Mouse (Mus musculus) kidney, adult 2 months (tissue): ENCODE results near the gene Plscr4. TPM values are rescaled to one million over a fixed set of nuclear protein-coding genes. Genes with fewer than 3 reads are reported as not detected.

Experiments
- DNase-seq: peaks from one replicate; pipeline ENCODE4 v3.0.0; 2021
- H3K27ac ChIP-seq: fragments of 200-500 bp; 2 replicates; pipeline ENCODE4 v1.5.1; 2012; ENCODE audit warnings: low read depth, low read length, control low read depth, inconsistent platforms; ENCODE audit not compliant: insufficient read depth
- H3K27me3 ChIP-seq: fragments of 200-500 bp; replicated peaks from 2 replicates; pipeline ENCODE4 v1.6.1; 2012; ENCODE audit warnings: mild to moderate bottlenecking, moderate library complexity, low read length, inconsistent platforms; ENCODE audit not compliant: control insufficient read depth, insufficient read depth
- H3K36me3 ChIP-seq: fragments of 200-500 bp; 2 replicates; pipeline ENCODE4 v1.6.1; 2012; ENCODE audit warnings: mild to moderate bottlenecking, moderate library complexity, low read length, inconsistent platforms; ENCODE audit not compliant: control insufficient read depth, insufficient read depth
- H3K4me1 ChIP-seq: fragments of 200-500 bp; 2 replicates; pipeline ENCODE4 v1.6.1; 2011; ENCODE audit warnings: low read length; ENCODE audit not compliant: control insufficient read depth, insufficient read depth
- H3K4me3 ChIP-seq: fragments of 200-500 bp; 2 replicates; pipeline ENCODE4 v1.5.1; 2011; ENCODE audit warnings: mild to moderate bottlenecking, low read depth, low read length, control low read depth; ENCODE audit not compliant: insufficient read depth
- CTCF ChIP-seq: fragments of 200-500 bp; conservative IDR thresholded peaks from 2 replicates; pipeline ENCODE4 v1.5.1; 2011; ENCODE audit warnings: low read depth, mild to moderate bottlenecking, control low read depth, low read length, moderate library complexity, mixed read lengths; ENCODE audit not compliant: insufficient read depth, insufficient read length
- POLR2A ChIP-seq: fragments of 200-500 bp; IDR thresholded peaks from one replicate; pipeline ENCODE4 v1.6.1; 2011; ENCODE audit warnings: low read depth, low read length, control low read depth
- WGBS: fragments of 180-500 bp; shearing (Covaris S2); methylation state at CpG from one replicate; pipeline ENCODE4 v1.1.7; 2018; 5-methylcytosine and 5-hydroxymethylcytosine counted together
- polyA plus RNA-seq: library from polyadenylated mRNA; depleted of rRNA; stranded (reverse); fragments of >200 nt; gene quantifications from 2 replicates; pipeline ENCODE4 v1.2.3, GENCODE M21; 2012

Plscr4 gene
- polyA plus RNA-seq, 1 experiment: 11.7 TPM

DNA sequence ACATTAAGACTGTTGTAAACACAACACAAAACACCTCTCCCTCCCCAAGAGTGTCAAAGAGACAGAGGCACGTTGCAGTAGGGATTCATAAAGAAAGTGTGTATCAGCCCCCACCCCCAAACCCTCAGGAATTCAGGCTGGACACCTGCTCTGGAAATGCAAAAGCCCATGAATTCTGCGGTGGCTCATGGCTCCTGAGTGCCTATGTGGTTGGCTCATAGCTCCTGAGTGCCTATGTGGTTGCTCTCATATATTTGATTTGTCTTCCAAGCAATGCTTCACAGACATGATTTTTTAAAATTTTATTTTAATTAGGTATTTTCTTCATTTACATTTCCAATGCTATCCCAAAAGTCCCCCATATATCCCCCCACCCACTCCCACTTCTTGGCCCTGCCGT lies 568 bp upstream of the Plscr4 start:
- no peaks in the 10 kb centered on the region for H3K36me3 ChIP-seq
- TF ChIP-seq POLR2A (no peak), CTCF (no peak)
- H3K4me3 ChIP-seq: no peak overlapping the region
- H3K27ac ChIP-seq: no peak overlapping the region
- no peak for DNase-seq
- WGBS: 90% methylated on average over 3 of the region's 3 CpGs
- H3K4me1 ChIP-seq: no peaks in the 10 kb centered on the region; the same call in 1 of the 2 replicates
- no peaks in the 10 kb centered on the region for H3K27me3 ChIP-seq

DNA sequence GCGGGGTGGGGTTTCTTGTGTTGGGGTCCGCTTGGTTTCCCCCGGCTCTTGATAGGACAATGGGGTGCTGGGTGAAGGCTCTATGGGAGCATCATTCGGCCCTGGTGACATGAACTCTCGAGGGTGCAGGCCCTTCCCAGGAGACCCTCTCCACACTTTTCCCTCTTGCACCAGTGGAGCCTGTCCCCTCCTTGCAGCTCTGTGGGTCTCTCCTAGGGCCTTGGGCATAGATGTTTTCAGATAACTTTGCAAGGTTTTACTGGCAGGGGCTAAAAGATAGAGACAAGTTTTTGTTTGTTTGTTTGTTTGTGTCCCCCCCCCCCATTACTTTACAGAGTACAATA lies 858 bp downstream of the Plscr4 start:
- 0% methylated on average over 5 of the region's 5 CpGs for WGBS
- peak overlapping the region; percentile 95 for H3K27ac ChIP-seq
- TF ChIP-seq CTCF (no peak), POLR2A (no peak)
- H3K27me3 ChIP-seq: no peaks in the 10 kb centered on the region
- peak overlapping the region; percentile 94 for H3K4me3 ChIP-seq
- no peaks in the 10 kb centered on the region for H3K36me3 ChIP-seq
- no peaks in the 10 kb centered on the region; the same call in 1 of the 2 replicates for H3K4me1 ChIP-seq
- no peak for DNase-seq

DNA sequence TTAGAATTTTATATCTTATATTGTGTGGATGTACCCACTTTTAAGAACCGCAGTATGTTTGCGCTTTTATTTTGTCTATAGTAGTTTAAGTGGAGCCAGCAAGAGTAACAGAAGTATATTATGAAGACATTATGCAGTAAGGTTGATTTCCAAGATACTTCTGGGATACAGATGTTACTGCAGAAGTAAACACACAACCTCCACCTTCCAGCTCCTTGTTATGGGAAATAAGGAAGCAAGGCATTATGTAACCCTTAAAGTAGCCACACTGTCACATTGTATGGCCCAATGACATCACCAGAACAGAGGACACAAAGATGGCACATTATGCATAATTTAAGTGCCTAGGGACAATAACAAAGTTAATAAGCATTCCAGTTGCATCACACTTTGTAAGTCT lies 1.2 kb downstream of the Plscr4 start:
- Histone ChIP-seq H3K27ac (peak overlapping the region; percentile 38; the same call in 1 of the 2 replicates), H3K27me3 (no peaks in the 10 kb centered on the region), H3K36me3 (no peaks in the 10 kb centered on the region), H3K4me3 (peak overlapping the region; percentile 10; the same call in 1 of the 2 replicates), H3K4me1 (no peaks in the 10 kb centered on the region; the same call in 1 of the 2 replicates)
- TF ChIP-seq CTCF (no peak), POLR2A (no peak)
- peak; percentile 11 for DNase-seq
- WGBS: 91% methylated on average over 2 of the region's 2 CpGs

DNA sequence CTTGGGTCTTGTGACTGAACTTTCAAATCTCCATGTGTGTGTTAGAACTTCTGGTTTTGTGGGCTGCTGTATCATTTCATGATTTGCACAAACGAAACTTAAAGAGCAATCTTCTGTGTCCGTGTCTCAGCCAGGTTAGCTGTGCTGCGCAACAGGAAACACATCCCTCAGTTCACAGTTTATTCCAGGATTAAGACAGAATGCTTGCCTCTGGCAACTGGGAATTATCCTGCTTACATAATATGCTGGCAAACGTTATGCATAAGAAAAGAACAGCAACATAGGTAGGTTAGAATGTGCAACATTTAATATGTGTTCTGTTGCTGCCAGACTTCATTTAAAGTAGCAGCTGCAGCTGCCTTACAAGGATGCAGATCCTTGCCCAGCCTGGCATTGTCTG lies 10.6 kb downstream of the Plscr4 start:
- Histone ChIP-seq H3K4me1 (no peaks in the 10 kb centered on the region), H3K36me3 (no peaks in the 10 kb centered on the region), H3K27ac (no peak overlapping the region), H3K27me3 (no peaks in the 10 kb centered on the region), H3K4me3 (no peak overlapping the region)
- no peak for TF ChIP-seq POLR2A
- TF ChIP-seq CTCF: no peak
- 55% methylated on average over 4 of the region's 4 CpGs for WGBS
- DNase-seq: no peak

DNA sequence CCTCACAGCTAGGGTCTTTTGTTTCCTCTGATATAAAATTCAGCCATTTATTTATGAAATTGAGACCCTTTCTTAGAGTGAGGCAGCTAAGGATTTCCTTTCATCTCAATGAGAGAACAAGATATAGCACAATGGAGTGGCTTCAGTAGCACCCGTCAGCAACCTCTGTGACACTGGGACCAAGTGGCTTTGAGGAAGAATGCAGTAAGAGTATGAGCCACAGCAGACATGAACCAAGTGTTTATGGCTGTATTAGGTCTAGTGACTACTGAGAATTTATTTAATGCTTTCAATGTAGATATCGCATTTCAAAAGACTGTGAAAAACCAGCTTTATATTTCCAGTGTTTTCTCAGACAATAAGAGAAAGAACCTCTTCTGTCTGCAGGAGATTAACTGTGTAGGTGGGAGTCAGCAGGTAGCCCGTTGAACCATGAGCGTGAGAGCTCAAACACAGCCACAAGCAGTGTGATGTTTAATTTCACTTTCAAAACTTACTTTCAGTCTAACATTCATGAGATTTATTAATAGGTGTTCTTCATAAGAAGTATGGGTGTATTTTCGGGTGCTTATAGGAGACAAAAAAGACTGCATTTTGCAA lies 15.2 kb downstream of the Plscr4 start:
- TF ChIP-seq CTCF: no peak
- TF ChIP-seq POLR2A: no peak
- Histone ChIP-seq H3K27ac (no peak overlapping the region), H3K36me3 (no peaks in the 10 kb centered on the region), H3K4me3 (no peak overlapping the region), H3K4me1 (no peaks in the 10 kb centered on the region), H3K27me3 (no peaks in the 10 kb centered on the region)
- DNase-seq: no peak
- WGBS: 71% methylated on average over 5 of the region's 5 CpGs

DNA sequence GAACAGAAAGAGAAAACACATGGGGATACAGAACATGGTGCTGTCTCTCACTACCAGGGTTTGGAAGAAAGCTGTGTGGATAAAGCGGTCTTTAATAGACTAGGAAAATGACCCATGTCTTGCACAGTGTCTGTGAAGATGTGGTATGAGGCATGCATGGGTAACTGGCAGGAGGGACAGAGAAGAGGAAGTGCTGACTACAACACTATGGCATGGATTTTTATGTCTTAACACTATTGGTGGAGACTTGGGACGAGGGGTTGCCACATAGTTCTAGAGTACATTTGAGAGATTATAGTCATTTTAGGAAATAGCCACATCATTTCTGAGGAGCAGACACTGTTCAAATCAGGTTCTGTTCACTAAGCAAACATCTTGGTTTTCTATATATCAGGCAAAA lies 16.0 kb downstream of the Plscr4 start:
- H3K27me3 ChIP-seq: no peaks in the 10 kb centered on the region
- 95% methylated on average over 2 of the region's 2 CpGs for WGBS

DNA sequence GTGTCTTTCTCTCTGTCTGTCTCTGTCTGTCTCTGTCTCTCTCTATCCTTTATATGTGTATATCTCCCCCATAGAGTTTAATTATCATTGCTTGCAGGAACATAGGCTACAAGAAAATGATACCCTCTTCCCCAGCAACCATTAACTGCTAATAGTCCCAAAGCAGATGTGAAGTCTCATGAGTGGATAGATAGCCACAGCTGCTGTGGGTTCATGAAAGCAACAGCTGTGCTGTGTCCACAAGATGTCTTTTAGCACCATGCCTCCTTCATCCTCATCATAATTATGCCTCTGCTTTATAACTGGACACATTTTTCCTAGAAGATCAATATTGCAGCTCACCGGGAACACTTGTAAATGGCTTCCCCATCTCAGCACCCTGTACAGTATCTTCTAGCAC lies 17.1 kb downstream of the Plscr4 start:
- DNase-seq: no peak
- Histone ChIP-seq H3K4me1 (no peaks in the 10 kb centered on the region), H3K27ac (no peak overlapping the region), H3K4me3 (no peak overlapping the region), H3K36me3 (no peaks in the 10 kb centered on the region), H3K27me3 (no peaks in the 10 kb centered on the region)
- 61% methylated on average over 1 of the region's 1 CpGs for WGBS
- no peak for TF ChIP-seq POLR2A
- TF ChIP-seq CTCF: no peak

More for the DNA sequence above, 16.0 kb downstream of the Plscr4 start:
- Histone ChIP-seq H3K4me1 (no peaks in the 10 kb centered on the region), H3K27ac (no peak overlapping the region), H3K4me3 (no peak overlapping the region), H3K36me3 (no peaks in the 10 kb centered on the region)
- TF ChIP-seq CTCF: no peak
- TF ChIP-seq POLR2A: no peak
- DNase-seq: no peak
